ENCODE assay signal across 9 mouse cellular contexts in the genomic region with DNA sequence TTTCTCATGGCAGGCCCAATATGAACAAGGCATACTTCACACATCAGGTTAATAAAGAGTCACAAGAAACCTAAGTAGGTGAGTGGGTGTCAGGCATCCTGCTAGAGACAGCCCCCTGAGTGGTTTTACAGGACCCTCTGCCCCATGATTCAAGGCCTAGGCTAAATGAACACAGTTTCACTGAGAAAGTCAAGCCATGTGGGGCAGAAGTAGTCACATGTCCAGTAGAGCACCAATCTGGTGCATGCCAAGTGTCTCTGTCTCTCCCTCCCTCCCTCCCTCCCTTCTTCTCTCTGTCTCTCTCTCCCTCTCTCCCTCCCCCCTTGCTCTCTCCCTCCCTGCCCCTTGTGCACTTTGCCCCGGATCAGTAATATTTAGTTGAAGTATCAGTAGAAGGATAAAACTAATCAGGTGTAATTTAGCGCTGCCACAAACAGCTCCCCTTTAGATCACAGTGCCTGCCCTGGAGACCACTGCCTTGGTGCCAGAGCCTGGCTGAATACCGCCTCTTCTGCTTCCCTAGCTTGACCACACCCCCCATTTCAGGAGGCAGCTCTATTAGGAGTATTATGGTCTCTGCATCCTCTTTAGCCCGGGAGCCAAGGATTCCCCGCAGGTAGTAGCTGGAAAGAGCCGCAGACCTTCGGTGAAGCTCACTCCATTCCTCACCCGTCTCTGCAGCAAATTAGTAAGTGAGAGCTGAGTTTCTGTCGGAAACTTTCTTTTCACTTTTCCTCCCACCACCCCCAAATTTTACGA. TPM values are rescaled to one million over a fixed set of nuclear protein-coding genes. Genes with fewer than 3 reads are reported as not detected.
A peak's percentile ranks its signal among the peaks of the same experiment; 100 is the strongest.
DNase-seq lines count a peak whose midpoint lies in the region; ATAC-seq and TF ChIP-seq lines count a peak whose summit lies in the region.
"Had no signal": no experiment of that assay in that cellular context is flagged by ENCODE, and none has a peak within 500 bp of the region (broad histone marks: within the 10 kb centered on the region; RNA-seq: fewer than 3 reads in every experiment).

A gene (plus strand): TSS at position 595 of the 759 bp plus-strand sequence.

- DNase-seq in layer of hippocampus, postnatal 10 days (ENCODE audit: low spot score in 2 of 2) = no peak
- no peak for DNase-seq in layer of hippocampus, adult 18-20 months (ENCODE audit: low spot score in 2 of 2)
- peak; percentile 23 to 49 for DNase-seq in adrenal gland, postnatal 36 days
- DNase-seq in gastrocnemius, postnatal 25 days = no peak
- peak; percentile 37 for DNase-seq in hindbrain, postnatal 0 days (ENCODE audit: low spot score)
- peak; percentile 18 for DNase-seq in liver
- DNase-seq in neural tube, embryonic 11.5 days (ENCODE audit: low spot score) = peak; percentile 29
- no peak for DNase-seq in cerebellum, adult 2 months

- H3K27ac ChIP-seq in hindbrain, postnatal 0 days = no peak within 1 kb of the TSS
- no peak within 1 kb of the TSS for H3K27ac ChIP-seq in neural tube, embryonic 11.5 days (ENCODE audit: low read depth, low read length)
- H3K27ac ChIP-seq in cerebellum, adult 2 months (ENCODE audit: insufficient read depth, low read length) = no peak within 1 kb of the TSS

- no peak within 1 kb of the TSS for H3K9ac ChIP-seq in hindbrain, postnatal 0 days (replicated peaks; ENCODE audit: low read length)
- H3K9ac ChIP-seq in neural tube, embryonic 11.5 days (ENCODE audit: low read length) = no peak within 1 kb of the TSS

- H3K36me3 ChIP-seq in hindbrain, postnatal 0 days (ENCODE audit: insufficient read depth, low read length) = no peaks in the 10 kb centered on the region
- H3K36me3 ChIP-seq in neural tube, embryonic 11.5 days (ENCODE audit: control insufficient read depth, insufficient read depth, low read length) = no peaks in the 10 kb centered on the region
- H3K36me3 ChIP-seq: G1E had no signal

- H3K27me3 ChIP-seq in hindbrain, postnatal 0 days (ENCODE audit: insufficient read depth, low read length) = peaks cover 25% of the 10 kb centered on the region
- peaks cover 11% of the 10 kb centered on the region for H3K27me3 ChIP-seq in neural tube, embryonic 11.5 days (ENCODE audit: control insufficient read depth, insufficient read depth, low read length)
- no peaks in the 10 kb centered on the region; the same call in 1 of the 2 replicates for H3K27me3 ChIP-seq in cerebellum, adult 2 months (ENCODE audit: control insufficient read depth, insufficient read depth, low read length)

- peak within 1 kb of the TSS; percentile 28; the same call in 1 of the 2 replicates for H3K4me2 ChIP-seq in hindbrain, postnatal 0 days (ENCODE audit: low read depth, low read length)
- H3K4me2 ChIP-seq in neural tube, embryonic 11.5 days (ENCODE audit: low read depth) = 0 out of 2 replicates have a peak within 1 kb of the TSS, but pooled peaks have one; percentile 12

- no peaks in the 10 kb centered on the region for H3K9me3 ChIP-seq in hindbrain, postnatal 0 days (ENCODE audit: low read length)
- no peaks in the 10 kb centered on the region for H3K9me3 ChIP-seq in neural tube, embryonic 11.5 days (ENCODE audit: control insufficient read depth, low read length)
- H3K9me3 ChIP-seq: G1E had no signal

- 3% methylated on average over 10 of the region's 10 CpGs for WGBS in hindbrain, postnatal 0 days
- WGBS in neural tube, embryonic 11.5 days = under 1% methylated on average over 10 of the region's 10 CpGs
- 2% methylated on average over 10 of the region's 10 CpGs for WGBS in cerebellum, adult 2 months

- TF ChIP-seq CTCF in hindbrain, postnatal 0 days (IDR thresholded peaks at IDR 0.05; ENCODE audit: low read depth) = no peak
- no peak for TF ChIP-seq CTCF in cerebellum, adult 2 months (IDR thresholded peaks at IDR 0.05; ENCODE audit: borderline replicate concordance, insufficient read depth, low read depth, low read length)

- no peak for ATAC-seq in hindbrain, postnatal 0 days
- ATAC-seq in neural tube, embryonic 11.5 days (ENCODE audit: insufficient read depth, low FRiP score, low TSS enrichment) = no peak

- H3K4me1 ChIP-seq in hindbrain, postnatal 0 days (ENCODE audit: insufficient read depth, low read length) = no peaks in the 10 kb centered on the region
- H3K4me1 ChIP-seq in neural tube, embryonic 11.5 days (ENCODE audit: control insufficient read depth, insufficient read depth, low read length) = no peaks in the 10 kb centered on the region
- H3K4me1 ChIP-seq in cerebellum, adult 2 months (ENCODE audit: control insufficient read depth, insufficient read depth, low read length) = no peaks in the 10 kb centered on the region

- TF ChIP-seq POLR2A in cerebellum, adult 2 months (IDR thresholded peaks at IDR 0.05; ENCODE audit: borderline replicate concordance, insufficient read depth, low read length) = no peak

- H3K4me3 ChIP-seq in hindbrain, postnatal 0 days (ENCODE audit: low read length) = peak within 1 kb of the TSS; percentile 9; the same call in 1 of the 2 replicates
- no peak within 1 kb of the TSS for H3K4me3 ChIP-seq in neural tube, embryonic 11.5 days (ENCODE audit: low read depth, low read length)
- no peak within 1 kb of the TSS for H3K4me3 ChIP-seq in cerebellum, adult 2 months (replicated peaks; ENCODE audit: insufficient read depth, low read depth, low read length)

RNA-seq across cellular contexts. Expression of the gene that starts here (rescaled TPM):
- 10 to 100 TPM; 23.8 to 24.5 TPM for total RNA-seq in layer of hippocampus, postnatal 10 days (2021)
- total RNA-seq in layer of hippocampus, adult 18-20 months (2021) = 1 to 10 TPM; 7.5 to 9.4 TPM
- total RNA-seq in adrenal gland, postnatal 36 days (2021) = 10 to 100 TPM; 28.6 to 36.8 TPM
- 10 to 100 TPM; 19.1 to 21.7 TPM for total RNA-seq in gastrocnemius, postnatal 25 days (2021)
- 14.0 and 17.6 TPM in 2 replicates for total RNA-seq in hindbrain, postnatal 0 days (2014; rRNA removed)
- 9.9 and 11.7 TPM in 2 replicates for polyA plus RNA-seq in hindbrain, postnatal 0 days (2015; fragmentation: Nextera tagmentation; extraction: Ambion mirVana)
- 33.4 and 34.4 TPM in 2 replicates for polyA plus RNA-seq in neural tube, embryonic 11.5 days (2014; fragmentation: Nextera tagmentation; extraction: Ambion mirVana)
- 5.8 and 6.8 TPM in 2 replicates for polyA plus RNA-seq in cerebellum, adult 2 months (2012; rRNA removed)
- polyA plus RNA-seq: G1E had no signal

Comparison
In these comparisons a context has a peak if more than half of its experiments do, and no peak if none do; other contexts are left out.
1. DNase-seq: peak in adrenal gland, postnatal 36 days (2 of 2), hindbrain, postnatal 0 days (single experiment), liver (single experiment) and neural tube, embryonic 11.5 days (single experiment); none in layer of hippocampus, postnatal 10 days (0 of 2), layer of hippocampus, adult 18-20 months (0 of 2), gastrocnemius, postnatal 25 days (single experiment) and cerebellum, adult 2 months (0 of 2).